Mouse (Mus musculus): ENCODE measurements at regions not wholly inside any gene's neighbourhood (a gene's known extent, or its start where the extent isn't known, plus 50 kb on each side); places are given as distances from the start of the nearest gene placed in this dataset.

DNA sequence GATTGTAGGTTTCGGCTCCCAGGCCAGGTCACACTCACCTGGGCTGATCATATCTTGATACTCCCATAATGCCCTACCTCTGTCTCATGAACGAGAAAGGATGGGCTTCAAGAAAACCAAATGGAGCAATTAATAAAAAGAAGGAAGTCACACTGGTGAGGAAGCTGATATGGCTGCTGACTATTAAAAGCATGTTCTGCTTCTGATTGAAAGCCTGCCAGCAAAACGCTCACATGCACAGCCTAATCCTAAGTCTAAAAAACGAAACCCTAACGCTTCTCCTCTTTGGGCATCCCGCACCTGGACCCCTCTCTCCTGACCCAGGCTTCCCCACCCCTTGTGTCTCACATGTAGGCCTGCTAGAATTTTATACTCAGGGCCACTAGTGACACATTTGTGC is 230.8 kb upstream of the Klf4 start:
- Histone ChIP-seq H3K27ac (ENCODE audit: insufficient read depth, low read depth) (no peak overlapping the region), H3K9ac (ENCODE audit: insufficient read depth, low read depth) (no peak overlapping the region), H3K4me3 (replicated peaks in 1 of 3; ENCODE audit: low read depth in 2 of 3, low read length in 2 of 3, poor library complexity in 1 of 3) (no peak overlapping the region), H3K36me3 (replicated peaks in 1 of 2; ENCODE audit: control insufficient read depth in 1 of 2, insufficient read depth in 1 of 2, low read length in 1 of 2) (no peaks in the 10 kb centered on the region), H3K79me2 (replicated peaks; ENCODE audit: control insufficient read depth, extremely low read depth, insufficient read depth, poor library complexity, severe bottlenecking) (no peaks in the 10 kb centered on the region), H3K27me3 (replicated peaks) (no peaks in the 10 kb centered on the region), H3K9me3 (replicated peaks; ENCODE audit: low read length) (no peaks in the 10 kb centered on the region), H3K4me2 (ENCODE audit: insufficient read depth, low read depth, poor library complexity, severe bottlenecking) (no peak overlapping the region), H3K4me1 (ENCODE audit: control insufficient read depth in 1 of 2, insufficient read depth in 2 of 2) (no peaks in the 10 kb centered on the region)
- dilution Hi-C loops (cut with MboI; ENCODE audit: extremely low pct_ligation_motif_present, extremely low pct_unique_long_range_greater_than_20kb, low sequenced_read_pairs), result no loop called here
- TF ChIP-seq KAT2A (IDR thresholded peaks at IDR 0.05; ENCODE audit: insufficient replicate concordance, low read length) (no peak), MXI1 (IDR thresholded peaks at IDR 0.05; ENCODE audit: low read depth, low read length) (no peak), NELFE (IDR thresholded peaks at IDR 0.05; ENCODE audit: low read depth, low read length) (no peak), E2F4 (IDR thresholded peaks at IDR 0.05; ENCODE audit: insufficient replicate concordance, low read depth, low read length) (no peak), JUN (IDR thresholded peaks at IDR 0.05; ENCODE audit: insufficient read depth, low read depth, low read length) (no peak), CHD2 (IDR thresholded peaks at IDR 0.05; ENCODE audit: low read length) (no peak), TCF12 (IDR thresholded peaks at IDR 0.05; ENCODE audit: low read depth, low read length) (no peak), ETS1 (conservative IDR thresholded peaks at IDR 0.05; ENCODE audit: low read depth, low read length) (no peak), RCOR1 (conservative IDR thresholded peaks at IDR 0.05; ENCODE audit: low read depth, low read length) (no peak), SMC3 (IDR thresholded peaks at IDR 0.05; ENCODE audit: low read depth, low read length) (no peak), ELF1 (IDR thresholded peaks at IDR 0.05; ENCODE audit: low read depth, low read length) (no peak), GABPA (IDR thresholded peaks at IDR 0.05; ENCODE audit: insufficient replicate concordance, low read depth, low read length) (no peak), USF2 (conservative IDR thresholded peaks at IDR 0.05; ENCODE audit: low read depth, low read length) (no peak), POLR2AphosphoS2 (IDR thresholded peaks at IDR 0.05; ENCODE audit: low read depth, low read length) (no peak), MAZ (IDR thresholded peaks at IDR 0.05; ENCODE audit: low read depth, low read length) (no peak), PAX5 (IDR thresholded peaks at IDR 0.05; ENCODE audit: low read length) (no peak), CHD1 (IDR thresholded peaks at IDR 0.05; ENCODE audit: low read depth, low read length) (no peak), CTCF (conservative IDR thresholded peaks at IDR 0.05 in 1 of 2, IDR thresholded peaks at IDR 0.05 in 1 of 2; ENCODE audit: low read depth in 2 of 2, low read length in 2 of 2) (no peak), NRF1 (IDR thresholded peaks at IDR 0.05; ENCODE audit: low read depth, low read length) (no peak)
- DNase-seq (ENCODE audit: extremely low read depth), result no peak
- in situ Hi-C loops (cut with MboI; ENCODE audit: low pct_ligation_motif_present, low pct_unique_long_range_greater_than_20kb, low sequenced_read_pairs), result no loop called here

DNA sequence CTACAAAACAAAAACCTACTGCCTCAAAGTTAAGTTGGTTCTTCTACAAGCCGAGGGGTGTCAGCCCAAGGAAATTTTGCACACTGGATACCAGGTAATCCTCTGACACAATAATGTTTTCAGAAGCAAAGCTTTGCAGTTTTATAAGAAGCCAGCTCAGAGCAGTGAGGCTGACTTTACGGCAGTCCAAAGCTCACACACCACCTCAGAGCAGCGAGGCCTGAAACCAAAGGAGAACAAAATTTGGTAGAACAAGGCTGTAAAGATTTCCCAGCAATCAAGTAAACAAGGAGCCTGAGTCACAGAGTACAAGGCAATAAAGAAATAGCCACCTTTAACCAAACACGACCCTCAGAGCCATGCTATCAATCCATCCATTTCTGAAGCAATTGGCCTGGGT is 230.1 kb upstream of the Klf4 start:
- H3K27me3 ChIP-seq (replicated peaks), result no peaks in the 10 kb centered on the region
- no peak for DNase-seq (ENCODE audit: extremely low read depth)
- H3K36me3 ChIP-seq (replicated peaks in 1 of 2; ENCODE audit: control insufficient read depth in 1 of 2, insufficient read depth in 1 of 2, low read length in 1 of 2), result no peaks in the 10 kb centered on the region
- no peak overlapping the region for H3K4me3 ChIP-seq (replicated peaks in 1 of 3; ENCODE audit: low read depth in 2 of 3, low read length in 2 of 3, poor library complexity in 1 of 3)
- H3K27ac ChIP-seq (ENCODE audit: insufficient read depth, low read depth), result no peak overlapping the region
- no peak overlapping the region for H3K9ac ChIP-seq (ENCODE audit: insufficient read depth, low read depth)
- no peak overlapping the region for H3K4me2 ChIP-seq (ENCODE audit: insufficient read depth, low read depth, poor library complexity, severe bottlenecking)
- TF ChIP-seq CHD2 (IDR thresholded peaks at IDR 0.05; ENCODE audit: low read length) (no peak), BHLHE40 (IDR thresholded peaks at IDR 0.05; ENCODE audit: low read depth, low read length) (no peak), KAT2A (IDR thresholded peaks at IDR 0.05; ENCODE audit: insufficient replicate concordance, low read length) (no peak), HCFC1 (IDR thresholded peaks at IDR 0.05; ENCODE audit: low read depth, low read length) (no peak), CTCF (conservative IDR thresholded peaks at IDR 0.05 in 1 of 2, IDR thresholded peaks at IDR 0.05 in 1 of 2; ENCODE audit: low read depth in 2 of 2, low read length in 2 of 2) (no peak), TCF12 (IDR thresholded peaks at IDR 0.05; ENCODE audit: low read depth, low read length) (no peak), NELFE (IDR thresholded peaks at IDR 0.05; ENCODE audit: low read depth, low read length) (no peak), MAX (IDR thresholded peaks at IDR 0.05; ENCODE audit: low read length) (no peak), POLR2AphosphoS2 (IDR thresholded peaks at IDR 0.05; ENCODE audit: low read depth, low read length) (no peak), ETS1 (conservative IDR thresholded peaks at IDR 0.05; ENCODE audit: low read depth, low read length) (no peak), POLR2A (IDR thresholded peaks at IDR 0.05; ENCODE audit: low read depth, low read length) (no peak), USF1 (IDR thresholded peaks at IDR 0.05; ENCODE audit: low read depth, low read length) (no peak), GABPA (IDR thresholded peaks at IDR 0.05; ENCODE audit: insufficient replicate concordance, low read depth, low read length) (no peak), TBP (conservative IDR thresholded peaks at IDR 0.05; ENCODE audit: low read depth, low read length) (no peak), SIN3A (IDR thresholded peaks at IDR 0.05; ENCODE audit: low read length) (no peak), JUN (IDR thresholded peaks at IDR 0.05; ENCODE audit: insufficient read depth, low read depth, low read length) (no peak), JUND (conservative IDR thresholded peaks at IDR 0.05; ENCODE audit: low read depth, low read length) (no peak), ZNF384 (IDR thresholded peaks at IDR 0.05; ENCODE audit: low read depth, low read length) (no peak)
- no peaks in the 10 kb centered on the region for H3K9me3 ChIP-seq (replicated peaks; ENCODE audit: low read length)
- no peaks in the 10 kb centered on the region for H3K4me1 ChIP-seq (ENCODE audit: control insufficient read depth in 1 of 2, insufficient read depth in 2 of 2)
- in situ Hi-C loops (cut with MboI; ENCODE audit: low pct_ligation_motif_present, low pct_unique_long_range_greater_than_20kb, low sequenced_read_pairs), result no loop called here
- H3K79me2 ChIP-seq (replicated peaks; ENCODE audit: control insufficient read depth, extremely low read depth, insufficient read depth, poor library complexity, severe bottlenecking), result no peaks in the 10 kb centered on the region
- dilution Hi-C loops (cut with MboI; ENCODE audit: extremely low pct_ligation_motif_present, extremely low pct_unique_long_range_greater_than_20kb, low sequenced_read_pairs), result no loop called here

Measured in CH12.LX (cell line).